Mouse (Mus musculus) liver, embryonic 15.5 days (tissue): ENCODE results near the gene C2cd2. TPM values are rescaled to one million over a fixed set of nuclear protein-coding genes. Genes with fewer than 3 reads are reported as not detected.
A peak's percentile ranks its signal among the peaks of the same experiment; 100 is the strongest.

Source experiments
- ATAC-seq: fragments of 200-750 bp; cut with Nextera tagmentation; 2 replicates; pipeline ENCODE4 v1.8.0; 2017; ENCODE audit warnings: moderate number of reproducible peaks, mild to moderate bottlenecking, moderate library complexity; ENCODE audit not compliant: insufficient read depth
- H3K27ac ChIP-seq: fragments of 300-500 bp; sonication (generic); replicated peaks from 2 replicates; pipeline ENCODE4 v1.5.1; 2015; ENCODE audit warnings: mild to moderate bottlenecking, inconsistent platforms
- H3K27me3 ChIP-seq: fragments of 300-500 bp; sonication (generic); 2 replicates; pipeline ENCODE4 v1.6.1; 2015; ENCODE audit warnings: mild to moderate bottlenecking, inconsistent platforms
- H3K36me3 ChIP-seq: fragments of 300-500 bp; sonication (generic); replicated peaks from 2 replicates; pipeline ENCODE4 v1.6.1; 2015; ENCODE audit warnings: moderate library complexity, mild to moderate bottlenecking, inconsistent platforms
- H3K4me1 ChIP-seq: fragments of 300-500 bp; sonication (generic); replicated peaks from 2 replicates; pipeline ENCODE4 v1.6.1; 2015; ENCODE audit warnings: inconsistent platforms
- H3K4me2 ChIP-seq: fragments of 300-500 bp; sonication (generic); 2 replicates; pipeline ENCODE4 v1.6.1; 2015; ENCODE audit warnings: moderate library complexity, mild to moderate bottlenecking, inconsistent platforms
- H3K4me3 ChIP-seq: fragments of 300-500 bp; sonication (generic); replicated peaks from 2 replicates; pipeline ENCODE4 v1.5.1; 2015; ENCODE audit warnings: mild to moderate bottlenecking, inconsistent platforms
- H3K9ac ChIP-seq: fragments of 300-500 bp; sonication (generic); 2 replicates; pipeline ENCODE4 v1.6.1; 2015; ENCODE audit warnings: moderate library complexity, mild to moderate bottlenecking, inconsistent platforms
- H3K9me3 ChIP-seq: fragments of 300-500 bp; sonication (generic); replicated peaks from 2 replicates; pipeline ENCODE4 v1.6.1; 2016; ENCODE audit warnings: inconsistent platforms
- WGBS: fragments of 180-500 bp; shearing (Covaris S2); methylation state at CpG from one replicate; pipeline ENCODE4 v1.1.7; 2015; ENCODE audit warnings: mixed read lengths; ENCODE audit not compliant: insufficient replicate concordance; 5-methylcytosine and 5-hydroxymethylcytosine counted together
- polyA plus RNA-seq: library from polyadenylated mRNA; unstranded; fragments of >200 nt; fragmentation: Nextera tagmentation; extraction: Ambion mirVana; gene quantifications from 2 replicates; pipeline ENCODE4 v1.2.1, GENCODE M21; 2015

C2cd2 gene
- polyA plus RNA-seq, 1 experiment from 2014 or later = 6.0 TPM

- Histone ChIP-seq H3K4me3 (peak overlapping the region; percentile 76), H3K9me3 (no peaks in the 10 kb centered on the region), H3K36me3 (no peaks in the 10 kb centered on the region), H3K9ac (peak overlapping the region; percentile 70), H3K4me1 (peaks cover 32% of the 10 kb centered on the region), H3K4me2 (peak overlapping the region; percentile 97), H3K27me3 (no peaks in the 10 kb centered on the region), H3K27ac (peak overlapping the region; percentile 71)
- under 1% methylated on average over 75 of the region's 75 CpGs for WGBS
- peak; percentile 86 for ATAC-seq
Observed at GRCm38 (mm10) chr16:97921961-97922778, 40.2 kb downstream of the C2cd2 start.

- Histone ChIP-seq H3K9ac (no peak overlapping the region), H3K27ac (no peak overlapping the region), H3K4me1 (peaks cover 26% of the 10 kb centered on the region), H3K27me3 (no peaks in the 10 kb centered on the region), H3K36me3 (no peaks in the 10 kb centered on the region), H3K9me3 (no peaks in the 10 kb centered on the region), H3K4me3 (no peak overlapping the region), H3K4me2 (no peak overlapping the region; the same call in 1 of the 2 replicates)
- 80% methylated on average over 1 of the region's 1 CpGs for WGBS
- no peak for ATAC-seq
Observed at GRCm38 (mm10) chr16:97920621-97921020, 41.8 kb downstream of the C2cd2 start.

GRCm38 (mm10) chr16:97919793-97920192, 42.6 kb downstream of the C2cd2 start:
- Histone ChIP-seq H3K9me3 (no peaks in the 10 kb centered on the region), H3K36me3 (no peaks in the 10 kb centered on the region), H3K4me1 (peaks cover 25% of the 10 kb centered on the region), H3K4me2 (no peak overlapping the region), H3K4me3 (no peak overlapping the region), H3K27ac (no peak overlapping the region), H3K27me3 (no peaks in the 10 kb centered on the region), H3K9ac (no peak overlapping the region)
- ATAC-seq = no peak
- 19% methylated on average over 2 of the region's 2 CpGs for WGBS

GRCm38 (mm10) chr16:97912873-97913272, 49.5 kb downstream of the C2cd2 start:
- Histone ChIP-seq H3K27ac (no peak overlapping the region), H3K36me3 (no peaks in the 10 kb centered on the region), H3K4me1 (peaks cover 10% of the 10 kb centered on the region), H3K9me3 (no peaks in the 10 kb centered on the region), H3K9ac (no peak overlapping the region), H3K4me3 (no peak overlapping the region), H3K27me3 (no peaks in the 10 kb centered on the region), H3K4me2 (no peak overlapping the region)
- no peak for ATAC-seq

- Histone ChIP-seq H3K4me2 (no peak overlapping the region), H3K27ac (no peak overlapping the region), H3K9ac (no peak overlapping the region), H3K9me3 (no peaks in the 10 kb centered on the region), H3K36me3 (no peaks in the 10 kb centered on the region), H3K4me3 (no peak overlapping the region), H3K27me3 (no peaks in the 10 kb centered on the region), H3K4me1 (peaks cover 27% of the 10 kb centered on the region)
- ATAC-seq = 0 out of 2 replicates have a peak, but pooled peaks have one; percentile 28
- 85% methylated on average over 1 of the region's 1 CpGs for WGBS
Observed at GRCm38 (mm10) chr16:97909356-97909755, 53.0 kb downstream of the C2cd2 start.

GRCm38 (mm10) chr16:97907496-97907895, 54.9 kb downstream of the C2cd2 start:
- 24% methylated on average over 6 of the region's 6 CpGs for WGBS
- no peak overlapping the region for H3K9ac ChIP-seq
- H3K4me3 ChIP-seq = no peak overlapping the region
- ATAC-seq = peak; percentile 78
- H3K9me3 ChIP-seq = no peaks in the 10 kb centered on the region
- H3K36me3 ChIP-seq = no peaks in the 10 kb centered on the region
- H3K4me1 ChIP-seq = peaks cover 34% of the 10 kb centered on the region
- H3K4me2 ChIP-seq = no peak overlapping the region
- H3K27me3 ChIP-seq = no peaks in the 10 kb centered on the region
- H3K27ac ChIP-seq = 0 out of 2 replicates have a peak overlapping the region, but pooled peaks have one; percentile 1

GRCm38 (mm10) chr16:97906337-97906736, 56.1 kb downstream of the C2cd2 start:
- Histone ChIP-seq H3K4me1 (peaks cover 34% of the 10 kb centered on the region), H3K27ac (no peak overlapping the region), H3K9me3 (no peaks in the 10 kb centered on the region), H3K36me3 (no peaks in the 10 kb centered on the region), H3K4me2 (no peak overlapping the region), H3K4me3 (no peak overlapping the region), H3K9ac (no peak overlapping the region), H3K27me3 (no peaks in the 10 kb centered on the region)
- no peak for ATAC-seq

- H3K9ac ChIP-seq = no peak overlapping the region
- no peaks in the 10 kb centered on the region for H3K9me3 ChIP-seq
- H3K4me2 ChIP-seq = no peak overlapping the region
- H3K36me3 ChIP-seq = no peaks in the 10 kb centered on the region
- peaks cover 34% of the 10 kb centered on the region for H3K4me1 ChIP-seq
- no peak overlapping the region for H3K27ac ChIP-seq
- H3K4me3 ChIP-seq = no peak overlapping the region
- H3K27me3 ChIP-seq = no peaks in the 10 kb centered on the region
- 71% methylated on average over 2 of the region's 2 CpGs for WGBS
- ATAC-seq = no peak
Observed at GRCm38 (mm10) chr16:97905449-97905991, 56.9 kb downstream of the C2cd2 start.

- no peak overlapping the region for H3K4me2 ChIP-seq
- 27% methylated on average over 3 of the region's 3 CpGs for WGBS
- no peaks in the 10 kb centered on the region for H3K27me3 ChIP-seq
- no peaks in the 10 kb centered on the region for H3K9me3 ChIP-seq
- peaks cover 28% of the 10 kb centered on the region for H3K4me1 ChIP-seq
- no peak for ATAC-seq
- H3K36me3 ChIP-seq = no peaks in the 10 kb centered on the region
- H3K27ac ChIP-seq = no peak overlapping the region
- no peak overlapping the region for H3K9ac ChIP-seq
- H3K4me3 ChIP-seq = no peak overlapping the region
Observed at GRCm38 (mm10) chr16:97904035-97904434, 58.4 kb downstream of the C2cd2 start.

- H3K4me2 ChIP-seq = no peak overlapping the region
- no peaks in the 10 kb centered on the region for H3K4me1 ChIP-seq
- no peak overlapping the region for H3K9ac ChIP-seq
- H3K4me3 ChIP-seq = no peak overlapping the region
- H3K27me3 ChIP-seq = no peaks in the 10 kb centered on the region
- H3K27ac ChIP-seq = no peak overlapping the region
- no peaks in the 10 kb centered on the region for H3K9me3 ChIP-seq
- WGBS = 58% methylated on average over 5 of the region's 5 CpGs
- H3K36me3 ChIP-seq = no peaks in the 10 kb centered on the region
- ATAC-seq = no peak
Observed at GRCm38 (mm10) chr16:97897346-97898024, 64.9 kb downstream of the C2cd2 start.

GRCm38 (mm10) chr16:97887762-97888161, 74.6 kb downstream of the C2cd2 start:
- ATAC-seq = no peak
- H3K9me3 ChIP-seq = no peaks in the 10 kb centered on the region
- no peak overlapping the region for H3K4me2 ChIP-seq
- no peaks in the 10 kb centered on the region; the same call in none of the 2 replicates for H3K36me3 ChIP-seq
- H3K9ac ChIP-seq = no peak overlapping the region
- H3K27ac ChIP-seq = no peak overlapping the region
- H3K4me1 ChIP-seq = no peaks in the 10 kb centered on the region
- no peaks in the 10 kb centered on the region for H3K27me3 ChIP-seq
- no peak overlapping the region for H3K4me3 ChIP-seq
